Mouse (Mus musculus) MEL (cell line): ENCODE measurements around the gene Anks1.

ENCODE experiments used
- CHD1 ChIP-seq: IDR thresholded peaks from 2 replicates; pipeline ENCODE4 v1.6.1; 2012; ENCODE audit warnings: low read depth, mild to moderate bottlenecking, inconsistent platforms, low read length, improper control_type of control experiment
- CHD2 ChIP-seq: IDR thresholded peaks from 2 replicates; pipeline ENCODE4 v1.6.1; 2011; ENCODE audit warnings: low read length, improper control_type of control experiment
- CTCF ChIP-seq, 3 experiments: IDR thresholded peaks in 2 of 3; conservative IDR thresholded peaks in 1 of 3; 2 replicates each; pipeline ENCODE4 v1.5.1; 2011 to 2012; ENCODE audit warnings: low read length in 3 of 3, low read depth in 2 of 3, mild to moderate bottlenecking in 2 of 3, improper control_type of control experiment in 1 of 3, inconsistent platforms in 1 of 3, mixed read lengths in 1 of 3, moderate library complexity in 1 of 3; ENCODE audit not compliant: control insufficient read depth in 1 of 3, insufficient read depth in 1 of 3, poor library complexity in 1 of 3, severe bottlenecking in 1 of 3
- EP300 ChIP-seq, 2 experiments: IDR thresholded peaks; 2 replicates each; pipeline ENCODE4 v1.6.1; 2011; ENCODE audit warnings: improper control_type of control experiment in 2 of 2, low read length in 2 of 2, low read depth in 1 of 2, mild to moderate bottlenecking in 1 of 2
- JUND ChIP-seq: IDR thresholded peaks from 2 replicates; pipeline ENCODE4 v1.6.1; 2011; ENCODE audit warnings: low read depth, mild to moderate bottlenecking, improper control_type of control experiment, low read length
- POLR2A ChIP-seq, 2 experiments: IDR thresholded peaks; 2 replicates each; pipeline ENCODE4 v1.6.1; 2011 to 2012; ENCODE audit warnings: low read length in 2 of 2, mild to moderate bottlenecking in 2 of 2, control low read depth in 1 of 2, improper control_type of control experiment in 1 of 2, low read depth in 1 of 2, moderate library complexity in 1 of 2; ENCODE audit not compliant: control insufficient read depth in 1 of 2, insufficient read depth in 1 of 2, poor library complexity in 1 of 2

DNA sequence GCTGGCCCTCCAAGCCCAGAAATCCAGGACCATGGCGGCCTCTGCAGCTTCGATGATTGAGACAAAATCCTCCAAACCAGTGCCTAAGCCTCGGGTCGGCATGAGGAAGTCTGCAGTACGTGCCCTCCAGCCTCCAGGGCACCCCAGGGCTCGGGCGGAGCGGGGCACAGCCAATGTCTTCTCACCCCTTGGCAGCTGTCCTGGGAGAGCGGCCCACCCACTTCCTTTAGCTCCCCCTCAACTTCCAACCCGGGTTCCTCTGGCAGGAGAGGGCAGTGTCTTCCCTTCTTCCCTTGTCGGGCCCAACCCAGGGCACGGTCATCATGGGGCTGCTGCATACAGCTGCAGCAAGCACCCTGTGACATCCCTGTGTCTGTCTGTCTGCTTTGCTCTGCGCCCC is 149.2 kb downstream of the Anks1 start:
- no peak for TF ChIP-seq EP300 (IDR thresholded peaks at IDR 0.05; ENCODE audit: low read depth in 1 of 2, low read length in 2 of 2)
- TF ChIP-seq CTCF (IDR thresholded peaks at IDR 0.05 in 2 of 3, conservative IDR thresholded peaks at IDR 0.05 in 1 of 3; ENCODE audit: control insufficient read depth in 1 of 3, insufficient read depth in 1 of 3, low read depth in 2 of 3, low read length in 3 of 3, poor library complexity in 1 of 3, severe bottlenecking in 1 of 3): no peak
- TF ChIP-seq CHD2: no peak
- no peak for TF ChIP-seq JUND
- TF ChIP-seq POLR2A (IDR thresholded peaks at IDR 0.05; ENCODE audit: control insufficient read depth in 1 of 2, insufficient read depth in 1 of 2, low read depth in 1 of 2, low read length in 2 of 2, poor library complexity in 1 of 2): no peak
- TF ChIP-seq CHD1: no peak
